Mouse (Mus musculus): ENCODE results near the gene Eif3m.

Gene Eif3m

GRCm38 (mm10) chr2:105017802-105018201 is 922 bp upstream of the Eif3m start:
- in situ Hi-C loops (cut with MboI; ENCODE audit: low sequenced_read_pairs) = no loop called here

- in situ Hi-C loops (cut with MboI; ENCODE audit: low sequenced_read_pairs) = no loop called here
Measured at GRCm38 (mm10) chr2:105016192-105016966, 501 bp downstream of the Eif3m start.

- in situ Hi-C loops (cut with MboI; ENCODE audit: low sequenced_read_pairs) = no loop called here
Measured at GRCm38 (mm10) chr2:105007236-105007635, 9.6 kb downstream of the Eif3m start.

- in situ Hi-C loops (cut with MboI; ENCODE audit: low sequenced_read_pairs) = no loop called here
Measured at GRCm38 (mm10) chr2:104996201-104996600, 20.7 kb downstream of the Eif3m start.

- in situ Hi-C loops (cut with MboI; ENCODE audit: low sequenced_read_pairs) = no loop called here
Measured at GRCm38 (mm10) chr2:104994436-104994835, 22.4 kb downstream of the Eif3m start.

- in situ Hi-C loops (cut with MboI; ENCODE audit: low sequenced_read_pairs) = no loop called here
Measured at GRCm38 (mm10) chr2:104988974-104989373, 27.9 kb downstream of the Eif3m start.

- in situ Hi-C loops (cut with MboI; ENCODE audit: low sequenced_read_pairs) = no loop called here
Measured at GRCm38 (mm10) chr2:104985796-104986195, 31.1 kb downstream of the Eif3m start.

- in situ Hi-C loops (cut with MboI; ENCODE audit: low sequenced_read_pairs) = no loop called here
Measured at GRCm38 (mm10) chr2:104981712-104982111, 35.2 kb downstream of the Eif3m start.

GRCm38 (mm10) chr2:104964492-104964891 is 52.4 kb downstream of the Eif3m start:
- in situ Hi-C loops (cut with MboI; ENCODE audit: low sequenced_read_pairs) = no loop called here
